Mouse (Mus musculus) left cerebral cortex, postnatal 14 days (tissue): ENCODE measurements at regions not wholly inside any gene's neighbourhood (a gene's known extent, or its start where the extent isn't known, plus 50 kb on each side); places are given as distances from the start of the nearest gene placed in this dataset.

ENCODE experiments used
- DNase-seq, 2 experiments: peaks; one replicate each; pipeline ENCODE4 v3.0.0; 2021 to 2022; ENCODE audit warnings: low spot score in 2 of 2, mixed read lengths in 1 of 2
- intact Hi-C: fragments of 180-260 bp; cut with DNase I; formaldehyde crosslinking; loops from one replicate; pipeline ENCODE4 v1.15.1; 2025

DNA sequence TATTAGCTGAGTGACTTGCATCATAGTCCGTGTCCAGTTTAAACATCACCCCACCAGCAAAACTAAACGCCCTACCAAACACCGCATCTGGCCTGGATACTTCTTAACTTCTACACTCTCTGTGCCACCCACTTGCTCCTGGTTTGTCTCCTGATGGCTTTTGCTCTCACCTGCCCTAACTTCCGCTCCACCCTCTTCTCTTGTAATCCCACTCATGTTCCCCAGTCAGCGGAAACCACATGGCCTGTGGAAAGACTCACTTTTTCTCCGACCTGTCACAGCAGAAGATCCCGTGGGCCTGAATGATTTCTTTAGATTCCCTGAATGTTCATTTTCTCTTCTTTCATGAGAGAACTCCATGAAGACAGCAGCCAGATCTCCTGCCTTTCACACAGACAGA lies 86.1 kb upstream of the Lgalsl start:
- intact Hi-C loops = loop anchor here (5.0 kb wide), 2 partner anchors 175 kb away; partner anchors contain the start of genes Aftph and Peli1
- DNase-seq = no peak

- intact Hi-C loops = loop anchor here (5.0 kb wide), 2 partner anchors 175 kb away; partner anchors contain the start of genes Aftph and Peli1
- peak in 1 of 2 experiments; percentile 32 for DNase-seq
These were observed 86.6 kb upstream of the Lgalsl start for GRCm38 (mm10) chr11:20917483-20917882.

- intact Hi-C loops = no loop called here
- DNase-seq = no peak
These were observed 92.3 kb upstream of the Lgalsl start for GRCm38 (mm10) chr11:20923115-20923514.

DNA sequence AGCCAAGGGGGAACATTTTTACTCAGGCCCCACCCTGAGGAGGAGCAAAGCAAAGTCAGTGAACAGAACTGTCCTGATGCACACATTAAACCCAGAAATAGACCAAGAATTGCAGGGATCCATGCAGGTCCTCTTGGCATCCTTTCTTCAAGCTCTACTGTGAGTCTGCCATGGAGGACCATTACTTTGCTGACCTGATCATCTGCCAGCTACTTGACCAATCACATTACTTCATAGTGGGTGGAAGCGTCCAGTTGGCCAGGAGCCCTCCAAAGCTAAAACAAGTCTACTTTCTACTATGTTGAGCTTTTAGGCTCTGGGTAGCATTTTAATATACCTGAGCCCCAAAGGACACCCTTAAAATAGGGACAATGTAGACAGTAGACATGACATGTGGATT lies 98.6 kb upstream of the Lgalsl start:
- no peak for DNase-seq
- intact Hi-C loops = no loop called here

DNA sequence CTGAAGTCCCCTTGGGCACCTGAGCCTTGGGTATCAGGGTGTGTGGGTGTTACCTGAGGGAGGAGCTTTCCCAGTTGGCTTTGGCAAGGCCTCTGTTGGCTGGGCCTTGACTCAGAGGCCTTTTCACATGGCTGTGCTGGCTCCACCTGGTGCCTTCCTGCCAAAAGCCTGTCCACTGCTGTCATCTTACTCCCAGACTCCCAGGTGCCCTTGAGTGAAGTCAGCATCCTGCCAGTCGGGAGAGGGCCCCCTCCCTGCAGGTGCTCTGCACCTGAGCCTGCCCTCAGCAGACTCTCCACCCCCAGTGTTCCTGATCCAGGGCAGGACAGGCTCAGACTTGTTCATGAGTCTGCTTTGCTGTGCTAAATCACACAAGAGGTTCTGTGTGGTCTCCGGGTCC lies 99.2 kb upstream of the Lgalsl start:
- intact Hi-C loops = no loop called here
- DNase-seq = no peak

DNA sequence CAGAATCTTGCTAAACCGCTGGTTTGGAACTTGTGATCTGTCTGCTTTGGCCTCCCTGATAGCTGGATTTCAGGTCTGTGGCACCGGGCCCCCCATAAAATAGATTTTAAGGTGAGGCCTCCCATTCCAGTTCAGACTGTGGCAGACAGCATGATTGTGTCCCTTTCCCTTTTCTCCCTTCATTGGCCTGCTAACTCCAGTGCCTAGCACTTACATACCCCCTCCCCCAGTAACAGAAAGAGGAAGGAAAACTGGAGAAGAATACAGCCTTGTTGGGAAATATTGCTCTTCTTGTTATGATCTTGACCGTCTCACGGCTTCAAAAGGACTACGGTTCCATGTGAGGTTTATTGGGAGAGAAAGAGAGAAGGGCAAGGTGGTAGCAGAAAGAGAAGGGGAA lies 99.7 kb upstream of the Lgalsl start:
- intact Hi-C loops = no loop called here
- no peak for DNase-seq

DNA sequence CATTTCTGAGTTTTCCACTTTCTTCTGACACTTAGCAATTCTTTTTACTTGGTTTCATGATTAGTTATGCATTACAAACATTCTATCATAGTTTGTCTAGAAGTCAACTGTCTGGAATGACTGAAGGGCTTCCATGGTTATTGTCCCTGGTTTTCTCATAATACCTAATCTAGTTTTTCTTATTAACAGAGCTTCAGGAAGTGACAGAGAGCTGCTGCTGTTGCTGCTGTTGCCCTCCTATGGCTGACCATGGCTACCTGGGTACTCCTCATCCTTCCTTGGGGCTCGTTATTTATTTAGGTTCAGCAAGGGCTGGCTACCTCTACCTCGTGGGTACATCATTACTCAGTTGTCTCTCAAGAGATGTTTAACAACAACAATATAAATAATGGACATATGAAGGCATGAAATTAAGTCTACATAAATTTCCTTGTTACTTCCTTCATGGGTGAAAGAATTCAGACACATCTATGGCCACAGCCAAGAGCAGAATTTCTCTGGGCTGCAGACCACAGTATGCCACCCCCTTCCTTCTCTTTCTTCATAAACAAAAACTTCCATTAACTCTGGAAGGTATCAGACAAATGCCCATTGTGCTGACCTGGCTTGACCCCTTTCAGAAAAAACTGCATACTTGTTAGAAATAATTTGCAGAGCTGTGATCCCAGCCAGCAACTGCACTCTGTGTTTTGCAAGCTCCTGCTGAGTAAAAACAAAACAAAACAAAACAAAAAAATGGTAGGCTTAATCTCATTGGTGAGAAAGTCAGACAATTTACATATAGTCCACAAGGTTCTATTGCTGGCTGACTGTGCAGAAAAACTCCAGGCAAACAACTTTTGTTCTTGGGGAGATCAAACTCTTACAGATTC lies 103.6 kb upstream of the Lgalsl start:
- intact Hi-C loops = no loop called here
- DNase-seq = no peak

GRCm38 (mm10) chr11:20935063-20935370 lies 104.2 kb upstream of the Lgalsl start:
- no peak for DNase-seq
- intact Hi-C loops = no loop called here

DNA sequence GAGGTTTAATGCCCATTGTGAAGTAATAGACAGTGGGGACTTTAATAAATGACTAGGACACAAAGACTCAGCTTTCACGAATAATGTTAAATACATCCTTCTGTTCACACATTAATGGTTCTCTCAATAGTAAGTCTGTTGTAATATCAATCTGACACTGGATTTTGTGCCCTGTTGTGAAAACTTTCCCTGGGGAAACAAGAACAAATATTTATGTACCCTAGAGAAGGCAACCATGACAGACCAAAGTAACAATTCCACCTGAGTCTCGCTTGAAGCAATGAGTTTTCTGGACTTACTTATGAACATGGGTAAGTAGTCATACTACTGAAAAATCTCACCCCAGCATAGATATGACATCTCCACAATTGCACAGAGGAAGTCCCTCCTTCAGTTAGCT lies 105.1 kb upstream of the Lgalsl start:
- intact Hi-C loops = no loop called here
- no peak for DNase-seq

- intact Hi-C loops = no loop called here
These were observed 106.1 kb upstream of the Lgalsl start for GRCm38 (mm10) chr11:20936996-20937395.

GRCm38 (mm10) chr11:20937942-20938341 lies 107.1 kb upstream of the Lgalsl start:
- intact Hi-C loops = no loop called here

More at GRCm38 (mm10) chr11:20936996-20937395, 106.1 kb upstream of the Lgalsl start:
- DNase-seq = no peak

GRCm38 (mm10) chr11:20939644-20940043 lies 108.8 kb upstream of the Lgalsl start:
- DNase-seq = no peak
- intact Hi-C loops = no loop called here

More at GRCm38 (mm10) chr11:20937942-20938341, 107.1 kb upstream of the Lgalsl start:
- no peak for DNase-seq

- DNase-seq = peak; percentile 22 to 39
- intact Hi-C loops = no loop called here
These were observed 110.7 kb upstream of the Lgalsl start for GRCm38 (mm10) chr11:20941546-20941945.

DNA sequence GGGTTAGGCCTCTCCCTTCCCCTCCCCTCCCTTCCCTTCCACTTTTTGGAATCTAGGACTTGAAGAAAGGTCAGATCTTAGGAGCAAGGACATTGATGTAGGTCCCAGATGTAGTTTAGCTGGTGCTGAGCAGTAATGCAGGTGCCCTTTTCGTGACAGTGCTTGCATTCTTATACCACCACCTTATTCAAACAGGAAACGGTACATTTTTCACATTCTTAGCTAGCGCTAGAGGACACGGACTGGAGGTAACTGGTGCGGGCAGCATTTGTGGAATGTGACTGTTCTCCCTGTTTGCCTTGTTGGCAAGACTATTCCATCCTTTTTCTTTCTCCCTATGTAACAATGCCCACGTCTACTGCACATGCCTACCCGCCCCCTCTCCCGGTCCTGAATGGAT lies 124.7 kb upstream of the Lgalsl start:
- intact Hi-C loops = no loop called here
- no peak for DNase-seq

DNA sequence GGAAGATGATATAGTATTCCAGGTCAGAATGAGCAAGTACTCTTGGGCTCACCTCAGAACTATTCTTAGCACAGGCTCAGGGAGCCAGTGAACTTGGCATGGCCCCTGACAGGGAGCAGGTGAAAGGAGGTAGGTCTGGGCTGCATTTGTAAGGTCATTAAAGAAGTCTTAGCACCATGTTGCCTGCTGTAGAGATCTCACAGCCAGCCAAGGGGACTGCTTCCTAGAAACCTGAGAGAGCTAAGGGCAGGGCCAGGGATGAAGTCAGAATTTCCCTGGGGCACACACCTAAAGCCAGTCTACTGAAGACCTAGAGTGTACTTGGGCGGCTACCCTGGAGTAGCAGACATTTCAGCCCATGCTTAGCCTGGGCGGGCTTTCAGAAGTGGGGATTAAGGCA lies 126.9 kb upstream of the Lgalsl start:
- DNase-seq = no peak
- intact Hi-C loops = no loop called here

DNA sequence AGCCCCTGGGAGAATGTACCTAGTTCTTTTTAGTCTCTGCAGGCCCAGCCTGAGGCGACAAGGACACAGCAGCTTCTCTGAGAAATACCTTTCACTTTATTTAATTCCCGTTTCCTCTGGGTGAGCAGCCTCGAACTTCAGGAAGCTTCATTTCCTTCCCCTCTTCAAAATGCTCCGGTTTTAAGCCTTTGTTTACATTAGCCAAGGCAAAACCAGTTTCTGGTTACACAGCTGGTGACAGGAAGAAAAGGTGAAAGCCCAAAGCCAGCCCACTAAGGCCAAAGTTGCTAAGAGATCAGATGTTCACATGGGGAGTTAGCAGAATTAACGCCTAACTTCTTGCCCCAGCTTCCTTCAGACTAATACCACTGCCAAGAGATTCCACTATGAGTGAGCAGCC lies 127.4 kb upstream of the Lgalsl start:
- no peak for DNase-seq
- intact Hi-C loops = no loop called here

DNA sequence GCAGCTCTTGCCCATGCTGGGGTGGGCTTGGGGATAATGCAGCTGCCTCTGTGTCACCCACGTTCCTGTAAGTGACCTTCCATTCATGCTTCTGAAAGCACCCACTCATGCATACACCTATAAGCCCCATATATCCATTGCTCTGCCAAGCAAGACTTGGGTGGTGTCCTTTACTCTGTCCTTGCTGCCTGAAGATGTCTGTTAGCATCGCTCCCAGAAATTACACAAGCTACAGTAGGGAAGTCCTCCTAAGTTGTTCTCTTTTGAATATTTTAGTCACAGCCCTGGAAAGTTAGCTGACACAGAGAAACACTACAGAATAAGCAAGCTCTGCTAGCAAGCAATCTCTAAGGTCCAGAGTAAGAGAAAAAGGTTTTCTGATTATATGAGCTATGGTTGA lies 129.2 kb upstream of the Lgalsl start:
- intact Hi-C loops = no loop called here
- no peak for DNase-seq

DNA sequence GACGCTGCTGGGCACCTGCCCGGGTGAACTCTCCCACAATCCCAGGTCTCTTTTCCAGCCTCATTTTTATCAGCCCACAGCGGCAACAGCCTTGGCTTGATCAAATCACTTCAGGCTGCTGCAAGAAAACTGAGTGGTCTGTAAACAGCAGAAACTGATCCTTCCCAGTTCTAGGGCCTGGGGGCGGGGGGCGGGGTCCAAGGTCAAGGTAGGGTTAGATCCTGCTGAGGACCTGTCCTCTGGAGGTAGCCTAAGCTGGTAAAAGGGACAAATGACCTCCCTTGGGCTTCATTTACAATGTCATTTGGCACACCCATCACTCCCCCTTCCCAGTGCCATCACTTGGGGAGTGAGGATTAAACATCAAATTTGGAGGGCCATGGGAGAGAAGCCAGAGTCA lies 129.9 kb upstream of the Lgalsl start:
- DNase-seq = no peak
- intact Hi-C loops = no loop called here

GRCm38 (mm10) chr11:20961626-20962025 lies 129.5 kb upstream of the Peli1 start:
- intact Hi-C loops = no loop called here

GRCm38 (mm10) chr11:20965575-20966239 lies 125.4 kb upstream of the Peli1 start:
- DNase-seq = no peak
- intact Hi-C loops = no loop called here

More at GRCm38 (mm10) chr11:20961626-20962025, 129.5 kb upstream of the Peli1 start:
- no peak for DNase-seq
